In genomic region chr5:137523396-137524250, GRCm38 (mm10) we compare ENCODE assay signal across 21 mouse cellular contexts. TPM values are rescaled to one million over a fixed set of nuclear protein-coding genes. Genes with fewer than 3 reads are reported as not detected.
DNase-seq lines count a peak whose midpoint lies in the region; ATAC-seq lines count a peak whose summit lies in the region.
"Had no signal": no experiment of that assay in that cellular context is flagged by ENCODE, and none has a peak within 500 bp of the region (broad histone marks: within the 10 kb centered on the region; RNA-seq: fewer than 3 reads in every experiment).

No protein-coding gene starts in this region.

- DNase-seq in cerebellum, adult 11-12 months, result peak; percentile 22
- no peak for DNase-seq in cerebellum, adult 9-10 months
- DNase-seq in hindbrain, embryonic 10.5 days (ENCODE audit: low spot score), result no peak
- peak; percentile 2 for DNase-seq in ovary, postnatal 36 days (ENCODE audit: low spot score)
- DNase-seq in ovary, postnatal 14 days (ENCODE audit: low spot score), result no peak
- no peak for DNase-seq in adrenal gland, postnatal 10 days
- DNase-seq in spleen, postnatal 36 days (ENCODE audit: low spot score in 2 of 2), result no peak
- DNase-seq: cerebellum, adult 11 months; heart, postnatal 14 days; kidney, postnatal 14 days; left cerebral cortex, postnatal 4 days; lung, postnatal 36 days; retina, postnatal 1 day; spleen, adult 18-20 months had no signal

- H3K27me3 ChIP-seq in hindbrain, embryonic 12.5 days, result no peaks in the 10 kb centered on the region
- H3K27me3 ChIP-seq in hindbrain, embryonic 10.5 days (ENCODE audit: insufficient read depth, poor library complexity, severe bottlenecking), result no peaks in the 10 kb centered on the region
- H3K27me3 ChIP-seq: liver, embryonic 15.5 days had no signal

- H3K4me2 ChIP-seq in hindbrain, embryonic 12.5 days (replicated peaks), result no peak overlapping the region
- H3K4me2 ChIP-seq: liver, embryonic 15.5 days had no signal

- H3K27ac ChIP-seq in hindbrain, embryonic 12.5 days, result peak overlapping the region; percentile 40; the same call in 1 of the 2 replicates
- no peak overlapping the region for H3K27ac ChIP-seq in hindbrain, embryonic 10.5 days
- H3K27ac ChIP-seq: liver, embryonic 15.5 days had no signal

- ATAC-seq in hindbrain, embryonic 12.5 days (ENCODE audit: low FRiP score), result no peak
- ATAC-seq: intestine, embryonic 16.5 days had no signal

- peaks cover 30% of the 10 kb centered on the region for H3K4me1 ChIP-seq in hindbrain, embryonic 12.5 days
- H3K4me1 ChIP-seq in hindbrain, embryonic 10.5 days (replicated peaks), result peaks cover 38% of the 10 kb centered on the region

- H3K9ac ChIP-seq in hindbrain, embryonic 12.5 days, result no peak overlapping the region
- H3K9ac ChIP-seq: liver, embryonic 15.5 days had no signal

- no peak overlapping the region for H3K4me3 ChIP-seq in hindbrain, embryonic 12.5 days
- no peak overlapping the region for H3K4me3 ChIP-seq in hindbrain, embryonic 10.5 days
- H3K4me3 ChIP-seq: liver, embryonic 15.5 days had no signal

- H3K36me3 ChIP-seq in hindbrain, embryonic 12.5 days, result peaks cover 93% of the 10 kb centered on the region
- H3K36me3 ChIP-seq in hindbrain, embryonic 10.5 days, result peaks cover 99% of the 10 kb centered on the region

- 86% methylated on average over 25 of the region's 25 CpGs for WGBS in hindbrain, embryonic 12.5 days
- whole genome bisulfite sequencing in hindbrain, embryonic 10.5 days, result 86% methylated on average over 25 of the region's 25 CpGs

- no peaks in the 10 kb centered on the region for H3K9me3 ChIP-seq in hindbrain, embryonic 12.5 days (replicated peaks)
- H3K9me3 ChIP-seq in hindbrain, embryonic 10.5 days, result no peaks in the 10 kb centered on the region
- H3K9me3 ChIP-seq: liver, embryonic 15.5 days had no signal

RNA-seq across cellular contexts. Expression of gene Gigyf1, which starts 5.3 kb away (rescaled TPM):
- 17.9 and 19.0 TPM in 2 replicates for polyA plus RNA-seq in hindbrain, embryonic 12.5 days (2016; fragmentation: Nextera tagmentation; extraction: Ambion mirVana)
- 14.7 and 14.9 TPM in 2 replicates for polyA plus RNA-seq in hindbrain, embryonic 10.5 days (2016; fragmentation: Nextera tagmentation; extraction: Ambion mirVana)
- total RNA-seq in adrenal gland, postnatal 10 days (2021), result 10 to 100 TPM; 24.2 to 39.1 TPM

RNA-seq across cellular contexts. Expression of gene Epo, which starts 9.4 kb away (rescaled TPM):
- polyA plus RNA-seq in hindbrain, embryonic 12.5 days (2016; fragmentation: Nextera tagmentation; extraction: Ambion mirVana), result not detected in 2 replicates
- polyA plus RNA-seq in hindbrain, embryonic 10.5 days (2016; fragmentation: Nextera tagmentation; extraction: Ambion mirVana), result 1.3 and 4.5 TPM in 2 replicates
- not detected for total RNA-seq in adrenal gland, postnatal 10 days (2021)
- total RNA-seq: adrenal gland, postnatal 4 days; heart, adult 8-10 months; heart, postnatal 14 days; layer of hippocampus, postnatal 25 days; left cerebral cortex, postnatal 4 days had no signal
- polyA plus RNA-seq: cortical plate, adult 2 months had no signal

RNA-seq across cellular contexts. Expression of gene Gnb2, which starts 9.7 kb away (rescaled TPM):
- polyA plus RNA-seq in hindbrain, embryonic 12.5 days (2016; fragmentation: Nextera tagmentation; extraction: Ambion mirVana), result 466 and 467 TPM in 2 replicates
- 387 and 460 TPM in 2 replicates for polyA plus RNA-seq in hindbrain, embryonic 10.5 days (2016; fragmentation: Nextera tagmentation; extraction: Ambion mirVana)
- 100 to 1,000 TPM; 592 to 682 TPM for total RNA-seq in adrenal gland, postnatal 10 days (2021)

RNA-seq across cellular contexts. Expression of gene Pop7, which starts 21.3 kb away (rescaled TPM):
- 60.7 and 61.3 TPM in 2 replicates for polyA plus RNA-seq in hindbrain, embryonic 12.5 days (2016; fragmentation: Nextera tagmentation; extraction: Ambion mirVana)
- 56.1 and 70.9 TPM in 2 replicates for polyA plus RNA-seq in hindbrain, embryonic 10.5 days (2016; fragmentation: Nextera tagmentation; extraction: Ambion mirVana)
- total RNA-seq in adrenal gland, postnatal 10 days (2021), result 10 to 100 TPM; 23.8 to 27.2 TPM

RNA-seq across cellular contexts. Expression of gene Actl6b, which starts 29.7 kb away (rescaled TPM):
- polyA plus RNA-seq in hindbrain, embryonic 12.5 days (2016; fragmentation: Nextera tagmentation; extraction: Ambion mirVana), result 103 and 108 TPM in 2 replicates
- polyA plus RNA-seq in hindbrain, embryonic 10.5 days (2016; fragmentation: Nextera tagmentation; extraction: Ambion mirVana), result 10.3 and 47.6 TPM in 2 replicates
- total RNA-seq in adrenal gland, postnatal 10 days (2021), result 1 to 10 TPM; 3.2 to 4.6 TPM
- total RNA-seq: heart, adult 8-10 months; heart, postnatal 14 days had no signal

Comparison
In these comparisons a context has a peak if more than half of its experiments do, and no peak if none do; other contexts are left out.
1. DNase-seq: peak in cerebellum, adult 11-12 months (single experiment) and ovary, postnatal 36 days (single experiment); none in cerebellum, adult 9-10 months (single experiment), hindbrain, embryonic 10.5 days (single experiment), ovary, postnatal 14 days (single experiment), adrenal gland, postnatal 10 days (single experiment) and spleen, postnatal 36 days (0 of 2).